Mouse (Mus musculus) adrenal gland, adult (tissue): Measurements from ENCODE around the gene Slc35g1.
"Not testable (repeated sequence)": the region's sequence is repeated elsewhere in the genome, so short reads cannot be mapped to it uniquely, and the experiment has no call there.

Experiments
- DNase-seq, 2 experiments: peaks; one replicate each; pipeline ENCODE4 v3.0.0; 2022 to 2023; ENCODE audit warnings: low spot score in 1 of 2; ENCODE audit not compliant: inconsistent age in 2 of 2

The Slc35g1 gene

GRCm38 (mm10) chr19:38395701-38396632 lies at the start of gene Slc35g1:
Slc35g1 (plus strand) TSS chr19:38395980.
- peak; percentile 75 to 79 for DNase-seq

DNA sequence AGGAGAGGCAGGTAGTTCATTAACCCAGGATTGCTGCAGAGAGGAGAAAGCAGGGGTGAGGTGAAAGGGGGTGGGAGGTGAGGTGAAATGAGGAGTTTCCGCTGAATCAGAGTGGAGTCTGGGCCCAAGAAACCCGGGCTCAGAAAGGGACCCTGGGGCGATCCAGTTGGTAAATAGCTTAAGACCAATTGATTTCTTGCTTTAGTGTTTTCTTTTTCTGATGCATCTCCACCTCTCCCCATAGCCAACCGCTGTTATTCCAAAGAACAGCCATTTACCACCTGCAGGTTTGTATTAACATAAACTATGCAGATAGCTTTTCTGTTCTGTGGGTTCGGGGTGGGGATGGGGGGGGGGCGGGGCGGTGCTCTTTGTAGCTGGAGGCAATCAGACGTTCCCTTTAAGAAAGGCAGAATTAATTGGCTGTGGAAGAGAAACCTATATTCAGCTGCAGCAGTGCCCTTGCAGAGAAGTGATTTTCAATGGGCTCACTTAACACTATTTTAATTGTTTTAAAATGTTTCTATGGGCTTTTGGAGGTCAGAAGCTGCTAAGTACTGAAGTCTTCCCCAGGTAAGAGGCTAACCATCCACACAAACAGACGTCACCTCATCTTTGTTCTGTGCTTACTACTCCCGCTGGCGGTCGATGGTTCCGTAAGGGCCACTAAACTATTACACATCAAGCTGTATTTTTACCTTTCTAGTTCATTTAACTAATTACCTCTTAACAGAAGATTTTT lies 47.3 kb upstream of the Slc35g1 start:
- DNase-seq, result no peak

- no peak for DNase-seq
These were observed 46.8 kb upstream of the Slc35g1 start for GRCm38 (mm10) chr19:38349013-38349341.

DNA sequence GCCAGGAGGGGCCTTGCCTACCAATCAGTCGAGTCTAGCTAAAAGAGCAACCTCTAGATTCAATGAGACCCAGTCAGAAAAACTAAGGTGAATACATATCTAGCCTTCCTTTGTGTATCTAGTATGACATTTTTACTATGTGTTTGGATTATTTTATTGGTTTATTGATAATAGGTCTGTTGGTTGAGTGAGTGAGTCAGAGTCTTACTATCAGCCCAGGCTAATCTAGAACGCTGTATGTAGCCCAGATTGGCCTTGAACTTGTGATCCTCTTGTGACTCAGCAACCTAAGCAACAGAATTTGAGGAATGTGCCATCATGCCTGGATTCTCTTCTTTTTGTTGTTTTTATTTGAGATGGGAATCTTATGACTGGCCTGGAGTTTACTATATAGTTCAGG lies 44.6 kb upstream of the Slc35g1 start:
- peak in 1 of 2 experiments; percentile 53 for DNase-seq

GRCm38 (mm10) chr19:38351728-38352127 lies 44.1 kb upstream of the Slc35g1 start:
- DNase-seq, result no peak

DNA sequence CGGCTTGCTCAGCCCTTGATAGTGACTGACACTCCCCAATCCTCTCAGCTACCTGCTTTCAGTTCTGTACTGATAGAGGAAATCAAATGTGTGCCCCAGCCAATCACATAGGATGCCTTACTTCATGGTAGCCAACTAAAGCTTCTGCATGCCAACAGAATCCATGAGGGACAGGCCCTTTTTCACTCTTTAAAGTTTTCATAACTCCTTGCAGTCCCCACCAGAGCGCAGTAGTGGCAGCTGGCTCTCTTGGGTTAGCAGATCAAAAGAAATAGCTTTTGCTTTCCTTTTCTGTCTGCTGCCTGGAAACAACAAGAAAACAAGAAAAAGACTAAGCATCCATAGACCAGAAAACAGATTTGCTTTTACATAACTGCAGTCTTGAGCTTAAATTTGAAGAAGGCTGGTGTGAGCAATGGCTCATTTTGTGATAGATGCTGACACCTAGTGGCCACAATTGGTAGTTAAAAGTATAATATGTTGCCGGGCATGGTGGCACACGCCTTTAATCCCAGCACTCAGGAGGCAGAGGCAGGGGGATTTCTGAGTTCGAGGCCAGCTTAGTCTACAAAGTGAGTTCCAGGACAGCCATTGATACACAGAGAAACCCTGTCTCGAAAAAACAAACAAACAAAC lies 43.2 kb upstream of the Slc35g1 start:
- peak in 1 of 2 experiments; percentile 80 for DNase-seq

DNA sequence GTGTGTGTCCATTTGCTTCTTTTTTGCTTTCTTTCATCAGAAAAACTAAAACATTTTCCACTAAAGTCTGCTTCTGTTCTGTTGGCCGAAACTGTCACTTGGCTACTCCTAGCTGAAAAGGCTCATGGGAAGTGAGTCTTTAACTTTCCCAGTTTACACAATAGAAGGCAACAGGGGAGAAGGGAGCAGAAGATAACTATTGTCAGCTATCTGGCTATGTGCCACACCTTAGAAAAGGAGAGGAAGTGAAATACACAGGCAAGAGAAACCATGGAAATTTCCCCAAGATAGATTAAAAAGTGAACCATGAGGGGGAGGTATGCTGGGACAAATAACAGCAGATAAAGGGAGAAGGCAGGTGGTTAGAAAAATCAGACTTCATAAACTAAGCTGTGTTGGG lies 41.5 kb upstream of the Slc35g1 start:
- DNase-seq, result no peak

- peak; percentile 36 to 65 for DNase-seq
These were observed 40.9 kb upstream of the Slc35g1 start for GRCm38 (mm10) chr19:38354819-38355360.

GRCm38 (mm10) chr19:38356211-38356828 lies 39.5 kb upstream of the Slc35g1 start:
- no peak for DNase-seq

DNA sequence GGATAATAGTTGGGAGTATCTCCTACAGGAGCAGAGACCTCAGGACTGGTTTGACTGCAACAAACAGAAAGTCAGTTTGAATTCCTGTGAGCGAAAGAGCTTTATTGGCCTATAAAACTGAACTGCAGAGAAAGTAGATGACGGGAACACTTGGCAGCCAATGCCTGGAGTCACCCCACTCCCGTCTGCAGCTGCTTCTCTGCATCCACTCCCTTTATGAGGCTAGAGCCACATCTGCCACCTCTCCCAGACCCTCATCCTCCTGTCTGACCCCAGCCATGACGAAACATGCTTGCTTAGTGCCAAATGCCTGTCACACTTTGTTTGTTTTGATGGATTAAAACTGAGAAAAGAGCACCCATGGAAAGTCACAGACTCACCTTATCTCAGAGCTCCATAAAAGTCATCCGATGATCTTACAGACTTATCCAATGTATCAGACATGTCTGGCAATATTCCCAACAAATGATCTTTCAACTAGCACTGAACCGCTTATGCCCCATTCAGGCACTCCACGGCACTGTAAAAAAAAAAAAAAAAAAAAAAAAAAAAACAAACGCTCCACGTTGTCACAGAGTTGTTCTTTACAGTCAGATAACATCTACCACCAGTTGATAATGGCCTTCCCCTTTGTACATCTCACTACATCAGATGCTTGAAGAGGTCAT lies 37.7 kb upstream of the Slc35g1 start:
- DNase-seq, result peak; percentile 32 to 62

DNA sequence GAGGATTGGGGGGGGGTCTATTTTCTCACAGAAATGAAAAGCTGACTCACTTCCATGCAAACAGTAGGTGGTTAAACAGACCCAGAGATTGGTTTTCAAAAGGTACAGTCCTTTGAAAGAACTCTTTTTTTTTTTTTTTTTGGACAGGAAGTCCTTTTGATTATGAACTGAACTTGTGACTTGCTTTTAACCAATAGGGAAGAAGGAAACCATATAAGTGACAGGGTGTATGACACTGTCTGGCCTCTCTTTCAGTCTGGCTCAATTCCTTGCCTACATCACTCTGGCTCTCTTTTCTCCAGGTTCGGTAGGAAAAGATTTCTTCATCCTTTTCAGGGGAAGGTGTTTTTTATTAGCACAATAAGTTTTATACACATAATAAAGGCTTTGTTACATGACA lies 36.5 kb upstream of the Slc35g1 start:
- no peak for DNase-seq

DNA sequence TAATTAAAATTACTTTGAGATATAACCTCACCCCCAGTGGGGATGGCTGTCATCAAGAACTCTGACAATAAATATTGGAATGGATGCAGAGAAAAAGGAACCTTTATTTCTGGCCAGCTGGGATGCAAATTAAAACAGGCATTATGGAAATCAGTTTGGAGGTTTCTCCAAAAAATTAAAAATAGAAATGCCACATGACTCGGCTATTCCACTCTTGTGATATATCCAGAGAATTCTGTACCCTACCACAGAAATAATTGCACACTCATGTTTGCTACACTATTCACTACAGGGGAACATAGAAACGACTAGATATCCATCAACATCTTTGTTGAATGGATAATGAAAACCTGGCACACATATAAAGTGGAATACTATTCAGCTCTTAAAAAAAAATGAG lies 33.9 kb upstream of the Slc35g1 start:
- no peak for DNase-seq

DNA sequence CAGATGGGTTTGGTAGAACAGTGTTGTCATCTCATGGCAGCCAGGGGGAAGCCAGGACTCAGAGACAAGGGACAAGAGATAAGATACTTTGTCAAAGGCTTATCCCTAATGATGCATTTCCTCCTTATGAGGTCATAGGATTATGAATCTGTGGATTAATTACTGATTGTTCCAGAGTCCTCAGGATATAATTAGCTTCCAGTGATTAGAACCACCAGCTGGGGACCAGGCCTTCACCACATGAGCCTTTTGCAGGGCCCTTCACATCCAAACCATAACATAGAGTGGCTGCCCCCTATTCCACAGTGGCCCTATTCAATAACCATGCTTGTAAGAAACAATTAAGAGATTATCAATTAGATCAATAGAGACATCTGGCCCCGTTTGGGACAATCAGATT lies 32.4 kb upstream of the Slc35g1 start:
- no peak for DNase-seq

- DNase-seq, result peak; percentile 45 to 78
These were observed 31.7 kb upstream of the Slc35g1 start for GRCm38 (mm10) chr19:38363879-38364659.

- peak; percentile 52 to 85 for DNase-seq
These were observed 30.7 kb upstream of the Slc35g1 start for GRCm38 (mm10) chr19:38364939-38365614.

DNA sequence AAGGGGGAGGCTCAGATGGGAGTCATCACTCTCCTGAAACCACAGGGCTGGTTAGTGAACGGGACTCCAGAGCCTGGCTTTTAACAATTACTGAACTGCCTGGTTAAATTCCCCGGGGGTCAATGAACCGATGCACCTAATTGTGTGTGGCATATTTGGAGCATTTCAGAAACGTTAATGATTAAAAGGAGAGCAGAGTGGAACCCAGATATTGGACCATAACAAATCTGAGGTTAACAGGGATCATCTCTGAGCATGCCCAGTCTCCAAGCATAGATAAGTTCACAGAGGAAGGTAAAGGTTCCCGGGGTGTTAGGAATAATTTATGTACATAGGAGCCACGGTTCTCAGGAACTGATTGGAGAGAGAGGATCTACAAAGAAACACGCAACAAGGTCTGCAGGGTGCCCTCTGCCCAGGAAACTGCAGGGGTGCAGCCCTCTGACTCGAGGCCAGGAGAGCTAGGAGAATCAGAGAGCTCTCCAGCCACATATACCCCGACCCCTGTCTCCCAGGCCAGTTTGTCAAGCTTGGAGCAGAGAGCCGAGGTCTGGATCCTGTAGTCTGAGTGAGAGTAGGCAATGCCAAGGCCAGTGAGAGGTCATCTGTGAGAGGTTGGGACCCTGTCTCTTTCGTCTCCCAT lies 23.2 kb upstream of the Slc35g1 start:
- peak in 1 of 2 experiments; percentile 23 for DNase-seq

GRCm38 (mm10) chr19:38373371-38373770 lies 22.4 kb upstream of the Slc35g1 start:
- DNase-seq, result peak in 1 of 2 experiments; percentile 15

DNA sequence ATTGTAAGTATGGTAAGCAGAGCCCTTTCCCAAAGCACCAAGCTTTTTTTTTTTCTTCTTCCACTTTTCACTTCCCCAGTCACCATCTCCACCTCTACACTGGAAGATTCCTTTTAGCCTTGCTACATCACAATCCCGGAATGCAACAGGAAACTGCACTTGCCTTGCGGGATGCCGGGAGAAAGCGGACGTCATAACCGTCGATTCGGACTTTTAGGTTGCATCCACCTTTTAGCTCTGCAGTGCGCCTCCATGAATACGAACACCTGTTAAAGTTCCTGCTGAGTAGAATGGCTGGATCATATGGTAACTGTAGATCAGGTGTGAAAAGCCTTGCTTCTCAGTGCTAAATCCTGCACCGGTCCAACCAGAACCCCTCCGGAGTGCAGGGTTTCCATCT lies 12.0 kb upstream of the Slc35g1 start:
- DNase-seq, result no peak

- not testable (repeated sequence) for DNase-seq
These were observed 8.8 kb upstream of the Slc35g1 start for GRCm38 (mm10) chr19:38387021-38387420.
